Mouse (Mus musculus) liver, adult 2 months (tissue): ENCODE data around the gene 2410004P03Rik. TPM values are rescaled to one million over a fixed set of nuclear protein-coding genes. Genes with fewer than 3 reads are reported as not detected.
A peak's percentile ranks its signal among the peaks of the same experiment; 100 is the strongest.

ENCODE experiments used
- DNase-seq: peaks from one replicate; pipeline ENCODE4 v3.0.0-alpha.2; 2011; ENCODE audit warnings: low read depth, low spot score; ENCODE audit errors: extremely low read depth
- H3K27ac ChIP-seq: fragments of 200-500 bp; replicated peaks from 2 replicates; pipeline ENCODE4 v1.5.1; 2012; ENCODE audit warnings: low read depth, mild to moderate bottlenecking, control low read depth, inconsistent platforms, low read length; ENCODE audit not compliant: insufficient read depth
- H3K27me3 ChIP-seq: fragments of 200-500 bp; 2 replicates; pipeline ENCODE4 v1.6.1; 2012; ENCODE audit warnings: mild to moderate bottlenecking, moderate library complexity, low read length, inconsistent platforms; ENCODE audit not compliant: control insufficient read depth, insufficient read depth
- H3K36me3 ChIP-seq: fragments of 200-500 bp; 2 replicates; pipeline ENCODE4 v1.6.1; 2012; ENCODE audit warnings: low read length, inconsistent platforms; ENCODE audit not compliant: control insufficient read depth, insufficient read depth
- H3K4me1 ChIP-seq: fragments of 200-500 bp; 2 replicates; pipeline ENCODE4 v1.6.1; 2011; ENCODE audit warnings: low read length; ENCODE audit not compliant: control insufficient read depth, insufficient read depth
- H3K4me3 ChIP-seq: fragments of 200-500 bp; 2 replicates; pipeline ENCODE4 v1.5.1; 2011; ENCODE audit warnings: low read depth, mild to moderate bottlenecking, control low read depth, low read length, moderate library complexity; ENCODE audit not compliant: insufficient read depth
- H3K79me2 ChIP-seq: fragments of 200-500 bp; 2 replicates; pipeline ENCODE4 v1.6.1; 2012; ENCODE audit warnings: inconsistent platforms, mild to moderate bottlenecking, low read length, moderate library complexity; ENCODE audit not compliant: control insufficient read depth, insufficient read depth
- H3K9ac ChIP-seq: fragments of 200-500 bp; 2 replicates; pipeline ENCODE4 v1.6.1; 2012; ENCODE audit warnings: low read depth, mild to moderate bottlenecking, control low read depth, inconsistent platforms, low read length
- CTCF ChIP-seq: fragments of 200-500 bp; IDR thresholded peaks from 2 replicates; pipeline ENCODE4 v1.5.1; 2011; ENCODE audit warnings: low read depth, low read length, control low read depth
- POLR2A ChIP-seq: fragments of 200-500 bp; IDR thresholded peaks from 2 replicates; pipeline ENCODE4 v1.6.1; 2011; ENCODE audit warnings: low read length, control low read depth; ENCODE audit not compliant: insufficient read depth; ENCODE audit errors: extremely low read depth
- whole genome bisulfite sequencing: fragments of 180-500 bp; shearing (Covaris S2); methylation state at CpG from one replicate; pipeline ENCODE4 v1.1.7; 2018; 5-methylcytosine and 5-hydroxymethylcytosine counted together
- polyA plus RNA-seq: library from polyadenylated mRNA; depleted of rRNA; stranded (reverse); fragments of >200 nt; gene quantifications from 2 replicates; pipeline ENCODE4 v1.2.3, GENCODE M21; 2012; rRNA removed
- total RNA-seq: library from RNA; depleted of rRNA; stranded (reverse); fragments of >200 nt; gene quantifications from 2 replicates; pipeline ENCODE4 v1.2.3, GENCODE M21; 2014; rRNA removed

The 2410004P03Rik gene
- total and polyA plus RNA-seq, 2 experiments = not detected

- Histone ChIP-seq H3K27ac (no peak overlapping the region), H3K27me3 (no peaks in the 10 kb centered on the region), H3K9ac (no peak overlapping the region), H3K4me3 (no peak overlapping the region), H3K36me3 (peaks cover 12% of the 10 kb centered on the region; the same call in 1 of the 2 replicates), H3K4me1 (no peaks in the 10 kb centered on the region), H3K79me2 (no peaks in the 10 kb centered on the region)
- no peak for DNase-seq
- TF ChIP-seq POLR2A (no peak), CTCF (no peak)
- WGBS = 97% methylated on average over 2 of the region's 2 CpGs
Measured at GRCm38 (mm10) chr12:16991376-16991775, 20.2 kb downstream of the 2410004P03Rik start.

GRCm38 (mm10) chr12:16985778-16986177 lies 25.7 kb downstream of the 2410004P03Rik start:
- TF ChIP-seq CTCF (no peak), POLR2A (no peak)
- no peaks in the 10 kb centered on the region for H3K4me1 ChIP-seq
- 94% methylated on average over 1 of the region's 1 CpGs for WGBS

GRCm38 (mm10) chr12:16977120-16977519 lies 34.4 kb downstream of the 2410004P03Rik start:
- H3K36me3 ChIP-seq = peaks cover 74% of the 10 kb centered on the region
- no peaks in the 10 kb centered on the region for H3K79me2 ChIP-seq

More at GRCm38 (mm10) chr12:16985778-16986177, 25.7 kb downstream of the 2410004P03Rik start:
- no peak overlapping the region for H3K4me3 ChIP-seq
- no peak overlapping the region for H3K9ac ChIP-seq
- H3K27me3 ChIP-seq = no peaks in the 10 kb centered on the region
- H3K36me3 ChIP-seq = peaks cover 34% of the 10 kb centered on the region
- H3K79me2 ChIP-seq = no peaks in the 10 kb centered on the region
- no peak for DNase-seq
- no peak overlapping the region for H3K27ac ChIP-seq

GRCm38 (mm10) chr12:16966811-16967210 lies 44.7 kb downstream of the 2410004P03Rik start:
- no peaks in the 10 kb centered on the region for H3K4me1 ChIP-seq
- WGBS = 96% methylated on average over 2 of the region's 2 CpGs
- no peak overlapping the region for H3K4me3 ChIP-seq
- DNase-seq = no peak
- no peak overlapping the region for H3K27ac ChIP-seq
- H3K36me3 ChIP-seq = peaks cover 46% of the 10 kb centered on the region
- H3K9ac ChIP-seq = no peak overlapping the region
- H3K79me2 ChIP-seq = no peaks in the 10 kb centered on the region
- TF ChIP-seq POLR2A = no peak
- TF ChIP-seq CTCF = no peak
- H3K27me3 ChIP-seq = no peaks in the 10 kb centered on the region

More at GRCm38 (mm10) chr12:16977120-16977519, 34.4 kb downstream of the 2410004P03Rik start:
- DNase-seq = no peak
- H3K9ac ChIP-seq = no peak overlapping the region
- H3K27me3 ChIP-seq = no peaks in the 10 kb centered on the region
- TF ChIP-seq POLR2A (no peak), CTCF (no peak)
- no peak overlapping the region for H3K27ac ChIP-seq
- H3K4me3 ChIP-seq = no peak overlapping the region
- no peaks in the 10 kb centered on the region for H3K4me1 ChIP-seq

GRCm38 (mm10) chr12:16963354-16963753 lies 48.2 kb downstream of the 2410004P03Rik start:
- no peaks in the 10 kb centered on the region for H3K27me3 ChIP-seq
- peaks cover 52% of the 10 kb centered on the region for H3K36me3 ChIP-seq
- no peak overlapping the region for H3K4me3 ChIP-seq
- no peak overlapping the region for H3K9ac ChIP-seq
- H3K79me2 ChIP-seq = no peaks in the 10 kb centered on the region; the same call in 1 of the 2 replicates
- TF ChIP-seq POLR2A = no peak
- TF ChIP-seq CTCF = no peak
- no peak overlapping the region for H3K27ac ChIP-seq
- no peak for DNase-seq
- WGBS = 95% methylated on average over 2 of the region's 2 CpGs
- no peaks in the 10 kb centered on the region for H3K4me1 ChIP-seq

- H3K9ac ChIP-seq = no peak overlapping the region
- TF ChIP-seq CTCF (peak; percentile 33; the same call in 1 of the 2 replicates), POLR2A (no peak)
- H3K27me3 ChIP-seq = no peaks in the 10 kb centered on the region
- no peaks in the 10 kb centered on the region for H3K4me1 ChIP-seq
- peak; percentile 33 for DNase-seq
- WGBS = 55% methylated on average over 1 of the region's 1 CpGs
- no peak overlapping the region for H3K27ac ChIP-seq
- no peak overlapping the region for H3K4me3 ChIP-seq
- peaks cover 55% of the 10 kb centered on the region for H3K36me3 ChIP-seq
- H3K79me2 ChIP-seq = no peaks in the 10 kb centered on the region; the same call in 1 of the 2 replicates
Measured at GRCm38 (mm10) chr12:16958851-16959250, 52.7 kb downstream of the 2410004P03Rik start.

Other genes with a start within 250 kb of the 2410004P03Rik start
- gene Greb1, start 210.8 kb downstream of the 2410004P03Rik start, total RNA-seq = 0.09 TPM in 1 of 2 replicates, not detected in the other
- gene Greb1, start 210.8 kb downstream of the 2410004P03Rik start, polyA plus RNA-seq = 0.02 and 0.09 TPM in 2 replicates
- 8.8 and 11.5 TPM in 2 replicates for gene E2f6, start 200.8 kb downstream of the 2410004P03Rik start, total RNA-seq
- 10.8 and 10.9 TPM in 2 replicates for gene E2f6, start 200.8 kb downstream of the 2410004P03Rik start, polyA plus RNA-seq
- 11.7 and 14.5 TPM in 2 replicates for gene Rock2, start 116.8 kb downstream of the 2410004P03Rik start, total RNA-seq
- gene Rock2, start 116.8 kb downstream of the 2410004P03Rik start, polyA plus RNA-seq = 1.5 and 1.7 TPM in 2 replicates
- 0.92 and 1.8 TPM in 2 replicates for gene Pqlc3, start 11.3 kb downstream of the 2410004P03Rik start, total RNA-seq
- gene Pqlc3, start 11.3 kb downstream of the 2410004P03Rik start, polyA plus RNA-seq = 0.34 and 0.41 TPM in 2 replicates
- not detected in 2 replicates for gene Kcnf1, start 165.2 kb upstream of the 2410004P03Rik start, total RNA-seq
- not detected in 2 replicates for gene Kcnf1, start 165.2 kb upstream of the 2410004P03Rik start, polyA plus RNA-seq